Mouse (Mus musculus): Measurements from ENCODE around the gene Ebf1.

DNA sequence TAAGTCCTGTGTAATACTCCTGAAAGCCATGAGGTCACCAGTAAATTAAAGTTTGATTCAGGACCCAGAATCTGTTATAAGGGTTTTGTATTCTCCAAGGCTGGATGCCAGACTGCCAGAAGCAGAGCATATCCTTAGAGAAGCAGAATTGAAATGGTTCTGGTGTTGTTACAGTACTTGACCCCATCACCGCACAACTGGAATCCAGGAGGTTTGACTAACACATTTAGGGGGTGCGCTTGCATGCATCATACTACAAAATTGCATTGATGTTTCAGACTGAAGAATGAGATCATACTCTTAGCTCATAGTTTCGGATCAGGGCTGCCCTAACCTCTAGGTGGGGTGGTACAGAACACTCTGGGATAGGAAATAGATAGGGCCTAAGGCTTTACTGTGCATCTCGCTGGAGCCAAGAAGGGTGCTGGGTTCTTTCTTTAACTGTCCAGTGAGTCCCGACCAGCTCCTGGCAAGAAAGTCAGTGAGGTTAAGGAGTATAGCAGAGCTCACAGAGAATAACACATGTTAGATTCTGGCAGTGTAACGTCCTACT, 106.9 kb downstream of the Ebf1 start:
- TF ChIP-seq CTCF (IDR thresholded peaks at IDR 0.05; ENCODE audit: extremely low read depth, insufficient read depth, insufficient read length, insufficient replicate concordance) (no peak), POLR2A (IDR thresholded peaks at IDR 0.05; ENCODE audit: low read depth, low read length) (no peak)
